ENCODE assay signal across 8 mouse cellular contexts in genomic region chr17:85090120-85091099, GRCm38 (mm10). TPM values are rescaled to one million over a fixed set of nuclear protein-coding genes. Genes with fewer than 3 reads are reported as not detected.
DNase-seq lines count a peak whose midpoint lies in the region; ATAC-seq and TF ChIP-seq lines count a peak whose summit lies in the region.

TSS of gene Prepl (minus strand) at chr17:85090241.
TSS of gene Camkmt (plus strand) at chr17:85090552.

- H3K79me3 ChIP-seq in C2C12 (ENCODE audit: low read depth), result peaks cover 4% of the 10 kb centered on the region

- peaks cover 35% of the 10 kb centered on the region for H3K4me1 ChIP-seq in erythroblast, embryonic 14.5 days (ENCODE audit: control insufficient read depth)
- H3K4me1 ChIP-seq in heart, embryonic 11.5 days (ENCODE audit: control insufficient read depth, insufficient read depth, low read length), result peaks cover 7% of the 10 kb centered on the region
- peaks cover 13% of the 10 kb centered on the region for H3K4me1 ChIP-seq in kidney, embryonic 16.5 days (ENCODE audit: insufficient read depth, low read length)
- H3K4me1 ChIP-seq in liver, adult 2 months (ENCODE audit: control insufficient read depth, insufficient read depth, low read length), result no peaks in the 10 kb centered on the region; the same call in 1 of the 2 replicates

- peak; percentile 53; the same call in 1 of the 2 replicates for TF ChIP-seq POLR2A in brain, embryonic 14.5 days (IDR thresholded peaks at IDR 0.05; ENCODE audit: borderline replicate concordance, extremely low read depth, insufficient read depth, insufficient read length, poor library complexity, severe bottlenecking)
- TF ChIP-seq POLR2A in liver, adult 2 months (IDR thresholded peaks at IDR 0.05; ENCODE audit: extremely low read depth, insufficient read depth, low read length), result 0 out of 2 replicates have a peak, but pooled peaks have one; percentile 36
- peak; percentile 87 for TF ChIP-seq POLR2A in myocyte (IDR thresholded peaks at IDR 0.05; ENCODE audit: insufficient read length, low read depth)

- WGBS in heart, embryonic 11.5 days (ENCODE audit: insufficient replicate concordance), result under 1% methylated on average over 63 of the region's 63 CpGs
- under 1% methylated on average over 60 of the region's 63 CpGs for WGBS in kidney, embryonic 16.5 days
- WGBS in liver, adult 2 months, result under 1% methylated on average over 63 of the region's 63 CpGs

- H3ac ChIP-seq in C2C12 (ENCODE audit: control insufficient read depth, insufficient read length, low read depth) (peak within 1 kb of the TSS; percentile 72), myocyte (ENCODE audit: control insufficient read depth, insufficient read length) (peak within 1 kb of the TSS; percentile 70)

- ATAC-seq in heart, embryonic 11.5 days (replicated peaks; ENCODE audit: insufficient number of reproducible peaks, low FRiP score, low TSS enrichment), result peak; percentile 98
- peak; percentile 99 for ATAC-seq in kidney, embryonic 16.5 days (ENCODE audit: low FRiP score, low TSS enrichment)

- H3K36me3 ChIP-seq in C2C12 (ENCODE audit: control insufficient read depth, insufficient read depth) (no peaks in the 10 kb centered on the region), myocyte (ENCODE audit: control insufficient read depth, insufficient read depth) (no peaks in the 10 kb centered on the region)
- no peaks in the 10 kb centered on the region; the same call in 1 of the 2 replicates for H3K36me3 ChIP-seq in erythroblast, embryonic 14.5 days (ENCODE audit: control insufficient read depth)
- no peaks in the 10 kb centered on the region for H3K36me3 ChIP-seq in heart, embryonic 11.5 days (ENCODE audit: control insufficient read depth, insufficient read depth, low read length)
- no peaks in the 10 kb centered on the region for H3K36me3 ChIP-seq in kidney, embryonic 16.5 days (ENCODE audit: insufficient read depth, low read length)
- no peaks in the 10 kb centered on the region for H3K36me3 ChIP-seq in liver, adult 2 months (ENCODE audit: control insufficient read depth, insufficient read depth, low read length)
- no peaks in the 10 kb centered on the region for H3K36me3 ChIP-seq in splenic B cell, adult 2 months (ENCODE audit: control insufficient read depth, insufficient read depth, low read length, poor library complexity, severe bottlenecking)

- no peaks in the 10 kb centered on the region for H3K27me3 ChIP-seq in C2C12 (ENCODE audit: control insufficient read depth, insufficient read depth, insufficient read length)
- no peaks in the 10 kb centered on the region for H3K27me3 ChIP-seq in erythroblast, embryonic 14.5 days (ENCODE audit: control insufficient read depth)
- no peaks in the 10 kb centered on the region for H3K27me3 ChIP-seq in heart, embryonic 11.5 days (ENCODE audit: control insufficient read depth, insufficient read depth, low read length)
- H3K27me3 ChIP-seq in kidney, embryonic 16.5 days (ENCODE audit: insufficient read depth, low read length), result no peaks in the 10 kb centered on the region
- no peaks in the 10 kb centered on the region for H3K27me3 ChIP-seq in liver, adult 2 months (ENCODE audit: control insufficient read depth, insufficient read depth, low read length)
- no peaks in the 10 kb centered on the region for H3K27me3 ChIP-seq in myocyte (ENCODE audit: control insufficient read depth, insufficient read depth, insufficient read length)
- H3K27me3 ChIP-seq in splenic B cell, adult 2 months (ENCODE audit: control insufficient read depth, insufficient read depth, low read length, poor library complexity, severe bottlenecking), result no peaks in the 10 kb centered on the region

- DNase-seq in brain, embryonic 14.5 days (ENCODE audit: low read depth), result peak; percentile 99
- peak; percentile 93 for DNase-seq in liver, adult 2 months (ENCODE audit: extremely low read depth, low read depth, low spot score)
- DNase-seq in splenic B cell, adult 2 months (ENCODE audit: low read depth, low spot score), result peak; percentile 98

- H3K4me3 ChIP-seq in C2C12 (ENCODE audit: insufficient read depth, poor library complexity, severe bottlenecking) (peak within 1 kb of the TSS; percentile 83), myocyte (peak within 1 kb of the TSS; percentile 68)
- peak within 1 kb of the TSS; percentile 93 for H3K4me3 ChIP-seq in erythroblast, embryonic 14.5 days (replicated peaks)
- peak within 1 kb of the TSS; percentile 95 for H3K4me3 ChIP-seq in heart, embryonic 11.5 days (ENCODE audit: low read depth, low read length)
- peak within 1 kb of the TSS; percentile 91 for H3K4me3 ChIP-seq in kidney, embryonic 16.5 days (ENCODE audit: low read length)
- H3K4me3 ChIP-seq in liver, adult 2 months (ENCODE audit: insufficient read depth, low read depth, low read length), result peak within 1 kb of the TSS; percentile 94

- peak within 1 kb of the TSS; percentile 89 for H3K4me2 ChIP-seq in heart, embryonic 11.5 days
- peak within 1 kb of the TSS; percentile 92 for H3K4me2 ChIP-seq in kidney, embryonic 16.5 days (replicated peaks; ENCODE audit: low read depth, low read length)
- peak within 1 kb of the TSS; percentile 84 for H3K4me2 ChIP-seq in myocyte (ENCODE audit: low read depth)

- H3K79me2 ChIP-seq in C2C12 (ENCODE audit: control insufficient read depth, insufficient read depth) (peaks cover 9% of the 10 kb centered on the region), myocyte (ENCODE audit: control insufficient read depth, insufficient read depth) (no peaks in the 10 kb centered on the region)
- no peaks in the 10 kb centered on the region; the same call in 1 of the 2 replicates for H3K79me2 ChIP-seq in liver, adult 2 months (ENCODE audit: control insufficient read depth, insufficient read depth, low read length)

- H3K9ac ChIP-seq in heart, embryonic 11.5 days (ENCODE audit: low read depth, low read length), result peak within 1 kb of the TSS; percentile 82
- H3K9ac ChIP-seq in kidney, embryonic 16.5 days (replicated peaks; ENCODE audit: low read length), result peak within 1 kb of the TSS; percentile 86
- H3K9ac ChIP-seq in liver, adult 2 months (ENCODE audit: low read depth, low read length), result peak within 1 kb of the TSS; percentile 89

- TF ChIP-seq CTCF in C2C12 (IDR thresholded peaks at IDR 0.05; ENCODE audit: control insufficient read depth, insufficient read depth, insufficient read length), result no peak
- no peak for TF ChIP-seq CTCF in brain, embryonic 14.5 days (IDR thresholded peaks at IDR 0.05; ENCODE audit: borderline replicate concordance, extremely low read depth, insufficient read depth, insufficient read length)
- peak; percentile 10; the same call in 1 of the 2 replicates for TF ChIP-seq CTCF in liver, adult 2 months (IDR thresholded peaks at IDR 0.05; ENCODE audit: low read depth, low read length)

- no peaks in the 10 kb centered on the region for H3K9me3 ChIP-seq in erythroblast, embryonic 14.5 days (ENCODE audit: control insufficient read depth, low read length)
- no peaks in the 10 kb centered on the region for H3K9me3 ChIP-seq in heart, embryonic 11.5 days (replicated peaks; ENCODE audit: control insufficient read depth, low read length)
- H3K9me3 ChIP-seq in kidney, embryonic 16.5 days (ENCODE audit: low read length), result no peaks in the 10 kb centered on the region

- peak within 1 kb of the TSS; percentile 85 for H3K27ac ChIP-seq in heart, embryonic 11.5 days (ENCODE audit: low read depth, low read length)
- H3K27ac ChIP-seq in kidney, embryonic 16.5 days (ENCODE audit: low read length), result peak within 1 kb of the TSS; percentile 93
- peak within 1 kb of the TSS; percentile 62 for H3K27ac ChIP-seq in liver, adult 2 months (replicated peaks; ENCODE audit: insufficient read depth, low read depth, low read length)

TF ChIP-seq in C2C12, 6 proteins besides CTCF, POLR2A, EP300 and RAD21:
- no peak for TF ChIP-seq FOSL1 (IDR thresholded peaks at IDR 0.05; ENCODE audit: insufficient read depth, low read length, poor library complexity, severe bottlenecking)
- TF ChIP-seq CEBPB (IDR thresholded peaks at IDR 0.05; ENCODE audit: low read depth), result peak; percentile 80

TF ChIP-seq in myocyte, 11 proteins besides CTCF, POLR2A, EP300 and RAD21:
- no peak for TF ChIP-seq E2F4 (IDR thresholded peaks at IDR 0.05; ENCODE audit: insufficient read depth)
- TF ChIP-seq MAX (IDR thresholded peaks at IDR 0.05; ENCODE audit: low read depth), result no peak
- no peak for TF ChIP-seq TCF12 (IDR thresholded peaks at IDR 0.05; ENCODE audit: insufficient read depth, poor library complexity, severe bottlenecking)
- TF ChIP-seq MYOD1 (IDR thresholded peaks at IDR 0.05; ENCODE audit: control insufficient read depth in 1 of 3, insufficient read length in 2 of 3, low read depth in 2 of 3), result peak in 1 of 3 experiments; percentile 4
- TF ChIP-seq SRF (IDR thresholded peaks at IDR 0.05; ENCODE audit: control insufficient read depth, insufficient read length, low read depth), result peak; percentile 16
- TF ChIP-seq POLR2AphosphoS2 (IDR thresholded peaks at IDR 0.05; ENCODE audit: insufficient read length, low read depth), result peak; percentile 76
- TF ChIP-seq CEBPB (IDR thresholded peaks at IDR 0.05; ENCODE audit: insufficient read depth, poor library complexity, severe bottlenecking), result 0 out of 2 replicates have a peak, but pooled peaks have one; percentile 66
- no peak for TF ChIP-seq REST (IDR thresholded peaks at IDR 0.05; ENCODE audit: insufficient read depth, insufficient read length)

RNA-seq across cellular contexts. Expression of gene Prepl, which starts in this region (rescaled TPM):
- polyA plus RNA-seq in C2C12 (2012; fragmentation: generic; extraction: Trizol) (17.1 TPM), myocyte (2012; fragmentation: generic; extraction: Trizol) (39.2 TPM)
- 87.3 and 123 TPM in 2 replicates for polyA plus RNA-seq in brain, embryonic 14.5 days (2012; rRNA removed)
- 0.04 and 0.05 TPM in 2 replicates for polyA plus RNA-seq in erythroblast, embryonic 14.5 days (2012)
- polyA plus RNA-seq in heart, embryonic 11.5 days (2014; fragmentation: Nextera tagmentation; extraction: Ambion mirVana), result 27.1 and 32.5 TPM in 2 replicates
- polyA plus RNA-seq in kidney, embryonic 16.5 days (2015; fragmentation: Nextera tagmentation; extraction: Ambion mirVana), result 33.0 and 36.5 TPM in 2 replicates
- total RNA-seq in liver, adult 2 months (2014; rRNA removed), result 13.4 and 14.0 TPM in 2 replicates
- 7.1 and 10.3 TPM in 2 replicates for polyA plus RNA-seq in liver, adult 2 months (2012; rRNA removed)

RNA-seq across cellular contexts. Expression of gene Camkmt, which starts in this region (rescaled TPM):
- 1.6 TPM for polyA plus RNA-seq in C2C12 (2012; fragmentation: generic; extraction: Trizol)
- polyA plus RNA-seq in brain, embryonic 14.5 days (2012; rRNA removed), result 4.9 and 6.7 TPM in 2 replicates
- 0.30 and 0.31 TPM in 2 replicates for polyA plus RNA-seq in erythroblast, embryonic 14.5 days (2012)
- 7.0 TPM in 2 replicates for polyA plus RNA-seq in heart, embryonic 11.5 days (2014; fragmentation: Nextera tagmentation; extraction: Ambion mirVana)
- polyA plus RNA-seq in kidney, embryonic 16.5 days (2015; fragmentation: Nextera tagmentation; extraction: Ambion mirVana), result 14.9 and 15.2 TPM in 2 replicates
- total RNA-seq in liver, adult 2 months (2014; rRNA removed), result 1.5 and 2.0 TPM in 2 replicates
- polyA plus RNA-seq in liver, adult 2 months (2012; rRNA removed), result 1.3 and 1.7 TPM in 2 replicates
- polyA plus RNA-seq in myocyte (2012; fragmentation: generic; extraction: Trizol), result 1.4 TPM

Comparison
In these comparisons a context has a peak if more than half of its experiments do, and no peak if none do; other contexts are left out.
1. Peak in every context shown above with its lines: DNase-seq, ATAC-seq, H3K4me3 ChIP-seq and H3K27ac ChIP-seq.
2. POLR2A ChIP-seq: peak in every context shown above with its lines; median percentile 87 in myocyte; 53 in brain, embryonic 14.5 days; 36 in liver, adult 2 months.